Mouse (Mus musculus) forebrain, embryonic 11.5 days (tissue): ENCODE measurements around the gene Vrtn. TPM values are rescaled to one million over a fixed set of nuclear protein-coding genes. Genes with fewer than 3 reads are reported as not detected.

Experiments used
- ATAC-seq: fragments of 200-750 bp; cut with Nextera tagmentation; replicated peaks from 2 replicates; pipeline ENCODE4 v1.8.0; 2017; ENCODE audit warnings: moderate TSS enrichment; ENCODE audit not compliant: low FRiP score
- DNase-seq: peaks from one replicate; pipeline ENCODE4 v3.0.0-alpha.2; 2017; ENCODE audit warnings: low spot score
- H3K27ac ChIP-seq: fragments of 300-500 bp; sonication (generic); 2 replicates; pipeline ENCODE4 v1.5.1; 2014; ENCODE audit warnings: low read depth, low read length
- H3K27me3 ChIP-seq: fragments of 300-500 bp; sonication (generic); 2 replicates; pipeline ENCODE4 v1.6.1; 2014; ENCODE audit warnings: mild to moderate bottlenecking, low read length, mixed read lengths; ENCODE audit not compliant: control insufficient read depth, insufficient read depth
- H3K36me3 ChIP-seq: fragments of 300-500 bp; sonication (generic); 2 replicates; pipeline ENCODE4 v1.6.1; 2014; ENCODE audit warnings: mild to moderate bottlenecking, low read length, moderate library complexity, mixed read lengths; ENCODE audit not compliant: control insufficient read depth, insufficient read depth
- H3K4me1 ChIP-seq: fragments of 300-500 bp; sonication (generic); replicated peaks from 2 replicates; pipeline ENCODE4 v1.6.1; 2014; ENCODE audit warnings: low read length, mixed read lengths; ENCODE audit not compliant: control insufficient read depth, insufficient read depth
- H3K4me2 ChIP-seq: fragments of 300-500 bp; sonication (generic); 2 replicates; pipeline ENCODE4 v1.6.1; 2014; ENCODE audit warnings: low read depth, mild to moderate bottlenecking, low read length, moderate library complexity, mixed read lengths; ENCODE audit not compliant: severe bottlenecking
- H3K4me3 ChIP-seq: fragments of 300-500 bp; sonication (generic); 2 replicates; pipeline ENCODE4 v1.5.1; 2014; ENCODE audit warnings: low read depth, low read length
- H3K9ac ChIP-seq: fragments of 300-500 bp; sonication (generic); 2 replicates; pipeline ENCODE4 v1.6.1; 2014; ENCODE audit warnings: low read length
- H3K9me3 ChIP-seq: fragments of 300-500 bp; sonication (generic); 2 replicates; pipeline ENCODE4 v1.6.1; 2016; ENCODE audit warnings: low read length, mixed read lengths; ENCODE audit not compliant: control insufficient read depth
- WGBS: fragments of 180-500 bp; shearing (Covaris S2); extraction: QIAGEN DNeasy Blood & Tissue Kit; methylation state at CpG from one replicate; pipeline ENCODE4 v1.1.7; 2014; 5-methylcytosine and 5-hydroxymethylcytosine counted together
- polyA plus RNA-seq: library from polyadenylated mRNA; unstranded; fragments of >200 nt; fragmentation: Nextera tagmentation; extraction: Ambion mirVana; gene quantifications from 2 replicates; pipeline ENCODE4 v1.2.1, GENCODE M21; 2014

Gene Vrtn
- polyA plus RNA-seq, 1 experiment from 2014 or later = not detected

GRCm38 (mm10) chr12:84671646-84672045, 30.8 kb downstream of the Vrtn start:
- Histone ChIP-seq H3K4me2 (no peak overlapping the region), H3K4me3 (no peak overlapping the region), H3K27me3 (no peaks in the 10 kb centered on the region), H3K27ac (no peak overlapping the region), H3K4me1 (no peaks in the 10 kb centered on the region), H3K9ac (no peak overlapping the region), H3K36me3 (no peaks in the 10 kb centered on the region), H3K9me3 (no peaks in the 10 kb centered on the region; the same call in 1 of the 2 replicates)
- WGBS = 32% methylated on average over 10 of the region's 10 CpGs
- no peak for ATAC-seq
- no peak for DNase-seq

GRCm38 (mm10) chr12:84674666-84675526, 34.1 kb downstream of the Vrtn start:
- Histone ChIP-seq H3K9me3 (no peaks in the 10 kb centered on the region; the same call in 1 of the 2 replicates), H3K4me3 (no peak overlapping the region), H3K4me2 (no peak overlapping the region), H3K4me1 (no peaks in the 10 kb centered on the region), H3K36me3 (no peaks in the 10 kb centered on the region), H3K27me3 (no peaks in the 10 kb centered on the region), H3K9ac (no peak overlapping the region; the same call in 1 of the 2 replicates), H3K27ac (no peak overlapping the region)
- DNase-seq = no peak
- ATAC-seq = no peak
- WGBS = 47% methylated on average over 14 of the region's 14 CpGs

- ATAC-seq (no peak), DNase-seq (no peak)
- H3K9ac ChIP-seq = no peak overlapping the region
- H3K27ac ChIP-seq = no peak overlapping the region
- H3K4me3 ChIP-seq = no peak overlapping the region
- H3K27me3 ChIP-seq = no peaks in the 10 kb centered on the region
- H3K36me3 ChIP-seq = no peaks in the 10 kb centered on the region
- no peaks in the 10 kb centered on the region for H3K4me1 ChIP-seq
- no peaks in the 10 kb centered on the region for H3K9me3 ChIP-seq
- WGBS = 86% methylated on average over 3 of the region's 3 CpGs
- no peak overlapping the region for H3K4me2 ChIP-seq
Observed at GRCm38 (mm10) chr12:84676011-84676410, 35.2 kb downstream of the Vrtn start.

- Histone ChIP-seq H3K9me3 (no peaks in the 10 kb centered on the region), H3K4me3 (no peak overlapping the region), H3K4me1 (no peaks in the 10 kb centered on the region), H3K9ac (no peak overlapping the region), H3K27ac (no peak overlapping the region), H3K36me3 (no peaks in the 10 kb centered on the region), H3K27me3 (no peaks in the 10 kb centered on the region), H3K4me2 (no peak overlapping the region)
- 75% methylated on average over 7 of the region's 7 CpGs for WGBS
- no peak for DNase-seq
- no peak for ATAC-seq
Observed at GRCm38 (mm10) chr12:84684569-84684968, 43.8 kb downstream of the Vrtn start.

- H3K27me3 ChIP-seq = no peaks in the 10 kb centered on the region
- ATAC-seq (no peak), DNase-seq (no peak)
- no peak overlapping the region for H3K9ac ChIP-seq
- WGBS = 16% methylated on average over 4 of the region's 4 CpGs
- no peaks in the 10 kb centered on the region for H3K36me3 ChIP-seq
- no peak overlapping the region for H3K4me2 ChIP-seq
- no peaks in the 10 kb centered on the region for H3K4me1 ChIP-seq
- no peak overlapping the region for H3K4me3 ChIP-seq
- H3K9me3 ChIP-seq = no peaks in the 10 kb centered on the region
- H3K27ac ChIP-seq = no peak overlapping the region
Observed at GRCm38 (mm10) chr12:84686176-84686575, 45.4 kb downstream of the Vrtn start.

- 87% methylated on average over 4 of the region's 4 CpGs for WGBS
- no peaks in the 10 kb centered on the region for H3K27me3 ChIP-seq
- DNase-seq = no peak
- H3K9me3 ChIP-seq = no peaks in the 10 kb centered on the region
- H3K36me3 ChIP-seq = no peaks in the 10 kb centered on the region
- no peak overlapping the region for H3K27ac ChIP-seq
- no peak overlapping the region for H3K4me2 ChIP-seq
- no peaks in the 10 kb centered on the region for H3K4me1 ChIP-seq
- no peak for ATAC-seq
- H3K4me3 ChIP-seq = no peak overlapping the region
- H3K9ac ChIP-seq = no peak overlapping the region
Observed at GRCm38 (mm10) chr12:84687531-84687930, 46.7 kb downstream of the Vrtn start.

GRCm38 (mm10) chr12:84689051-84689450, 48.2 kb downstream of the Vrtn start:
- 94% methylated on average over 11 of the region's 11 CpGs for WGBS
- Histone ChIP-seq H3K4me3 (no peak overlapping the region), H3K36me3 (no peaks in the 10 kb centered on the region), H3K4me1 (no peaks in the 10 kb centered on the region), H3K9me3 (no peaks in the 10 kb centered on the region), H3K4me2 (no peak overlapping the region), H3K27me3 (no peaks in the 10 kb centered on the region), H3K27ac (no peak overlapping the region), H3K9ac (no peak overlapping the region)
- ATAC-seq (no peak), DNase-seq (no peak)

- DNase-seq = no peak
- H3K9me3 ChIP-seq = no peaks in the 10 kb centered on the region
- H3K36me3 ChIP-seq = no peaks in the 10 kb centered on the region
- H3K9ac ChIP-seq = no peak overlapping the region
- no peak overlapping the region for H3K4me3 ChIP-seq
- H3K27me3 ChIP-seq = no peaks in the 10 kb centered on the region
- no peaks in the 10 kb centered on the region for H3K4me1 ChIP-seq
- no peak for ATAC-seq
- no peak overlapping the region for H3K27ac ChIP-seq
- no peak overlapping the region for H3K4me2 ChIP-seq
Observed at GRCm38 (mm10) chr12:84691347-84691746, 50.5 kb downstream of the Vrtn start.

- Histone ChIP-seq H3K27me3 (no peaks in the 10 kb centered on the region; the same call in 1 of the 2 replicates), H3K4me1 (no peaks in the 10 kb centered on the region), H3K9ac (no peak overlapping the region), H3K4me3 (no peak overlapping the region), H3K9me3 (no peaks in the 10 kb centered on the region), H3K4me2 (no peak overlapping the region), H3K36me3 (no peaks in the 10 kb centered on the region), H3K27ac (no peak overlapping the region)
- DNase-seq (no peak), ATAC-seq (no peak)
- 83% methylated on average over 6 of the region's 6 CpGs for WGBS
Observed at GRCm38 (mm10) chr12:84692141-84692540, 51.3 kb downstream of the Vrtn start.
